Mouse (Mus musculus) right cerebral cortex, postnatal 36 days (tissue): ENCODE data around the gene Pnma3.
"Not testable (repeated sequence)": the region's sequence is repeated elsewhere in the genome, so short reads cannot be mapped to it uniquely, and the experiment has no call there.

ENCODE experiments used
- DNase-seq, 2 experiments: peaks; one replicate each; pipeline ENCODE4 v3.0.0; 2022; ENCODE audit warnings: low spot score in 2 of 2, mixed read lengths in 1 of 2

The Pnma3 gene

GRCm38 (mm10) chrX:73064415-73064793 is at the start of gene Pnma3:
Gene Pnma3, plus strand, starts transcription at chrX:73064787.
- no peak for DNase-seq

- no peak for DNase-seq
Observed at GRCm38 (mm10) chrX:73037003-73037402, 27.6 kb upstream of the Pnma3 start, which contains the start of gene Pnma5. Gene Pnma5, minus strand, starts transcription at chrX:73037103.

GRCm38 (mm10) chrX:73038831-73039230 is 25.8 kb upstream of the Pnma3 start:
- DNase-seq: no peak

- DNase-seq: no peak
Observed at GRCm38 (mm10) chrX:73039666-73040065, 24.9 kb upstream of the Pnma3 start.

GRCm38 (mm10) chrX:73053860-73054563 is 10.6 kb upstream of the Pnma3 start:
- DNase-seq: peak; percentile 87 to 89

GRCm38 (mm10) chrX:73061528-73061927 is 3.1 kb upstream of the Pnma3 start:
- DNase-seq: no peak

- no peak for DNase-seq
Observed at GRCm38 (mm10) chrX:73062323-73062722, 2.3 kb upstream of the Pnma3 start.

GRCm38 (mm10) chrX:73063512-73064414 is 824 bp upstream of the Pnma3 start:
- peak in 1 of 2 experiments; percentile 14 for DNase-seq

GRCm38 (mm10) chrX:73066765-73067312 is 2.3 kb downstream of the Pnma3 start:
- DNase-seq: not testable (repeated sequence)

- not testable (repeated sequence) for DNase-seq
Observed at GRCm38 (mm10) chrX:73082267-73083055, 17.9 kb downstream of the Pnma3 start, which contains the start of gene Xlr4a. Gene Xlr4a, minus strand, starts transcription at chrX:73082478.

- not testable (repeated sequence) for DNase-seq
Observed at GRCm38 (mm10) chrX:73096941-73097508, 32.4 kb downstream of the Pnma3 start, which contains the start of gene Xlr3a. Gene Xlr3a, minus strand, starts transcription at chrX:73097095.

- DNase-seq: not testable (repeated sequence)
Observed at GRCm38 (mm10) chrX:73116747-73117146, 52.2 kb downstream of the Pnma3 start, which contains the start of gene Gm14685. Gene Gm14685, plus strand, starts transcription at chrX:73117047.
